Mouse (Mus musculus) kidney, adult 2 months (tissue): ENCODE data around the gene Zfp568. TPM values are rescaled to one million over a fixed set of nuclear protein-coding genes. Genes with fewer than 3 reads are reported as not detected.
A peak's percentile ranks its signal among the peaks of the same experiment; 100 is the strongest.

ENCODE experiments used
- DNase-seq: peaks from one replicate; pipeline ENCODE4 v3.0.0; 2021
- H3K27ac ChIP-seq: fragments of 200-500 bp; 2 replicates; pipeline ENCODE4 v1.5.1; 2012; ENCODE audit warnings: low read depth, low read length, control low read depth, inconsistent platforms; ENCODE audit not compliant: insufficient read depth
- H3K27me3 ChIP-seq: fragments of 200-500 bp; replicated peaks from 2 replicates; pipeline ENCODE4 v1.6.1; 2012; ENCODE audit warnings: mild to moderate bottlenecking, moderate library complexity, low read length, inconsistent platforms; ENCODE audit not compliant: control insufficient read depth, insufficient read depth
- H3K36me3 ChIP-seq: fragments of 200-500 bp; 2 replicates; pipeline ENCODE4 v1.6.1; 2012; ENCODE audit warnings: mild to moderate bottlenecking, moderate library complexity, low read length, inconsistent platforms; ENCODE audit not compliant: control insufficient read depth, insufficient read depth
- H3K4me1 ChIP-seq: fragments of 200-500 bp; 2 replicates; pipeline ENCODE4 v1.6.1; 2011; ENCODE audit warnings: low read length; ENCODE audit not compliant: control insufficient read depth, insufficient read depth
- H3K4me3 ChIP-seq: fragments of 200-500 bp; 2 replicates; pipeline ENCODE4 v1.5.1; 2011; ENCODE audit warnings: mild to moderate bottlenecking, low read depth, low read length, control low read depth; ENCODE audit not compliant: insufficient read depth
- CTCF ChIP-seq: fragments of 200-500 bp; conservative IDR thresholded peaks from 2 replicates; pipeline ENCODE4 v1.5.1; 2011; ENCODE audit warnings: low read depth, mild to moderate bottlenecking, control low read depth, low read length, moderate library complexity, mixed read lengths; ENCODE audit not compliant: insufficient read depth, insufficient read length
- POLR2A ChIP-seq: fragments of 200-500 bp; IDR thresholded peaks from one replicate; pipeline ENCODE4 v1.6.1; 2011; ENCODE audit warnings: low read depth, low read length, control low read depth
- WGBS: fragments of 180-500 bp; shearing (Covaris S2); methylation state at CpG from one replicate; pipeline ENCODE4 v1.1.7; 2018; 5-methylcytosine and 5-hydroxymethylcytosine counted together
- polyA plus RNA-seq: library from polyadenylated mRNA; depleted of rRNA; stranded (reverse); fragments of >200 nt; gene quantifications from 2 replicates; pipeline ENCODE4 v1.2.3, GENCODE M21; 2012

The Zfp568 gene
- polyA plus RNA-seq, 1 experiment: 4.5 TPM

DNA sequence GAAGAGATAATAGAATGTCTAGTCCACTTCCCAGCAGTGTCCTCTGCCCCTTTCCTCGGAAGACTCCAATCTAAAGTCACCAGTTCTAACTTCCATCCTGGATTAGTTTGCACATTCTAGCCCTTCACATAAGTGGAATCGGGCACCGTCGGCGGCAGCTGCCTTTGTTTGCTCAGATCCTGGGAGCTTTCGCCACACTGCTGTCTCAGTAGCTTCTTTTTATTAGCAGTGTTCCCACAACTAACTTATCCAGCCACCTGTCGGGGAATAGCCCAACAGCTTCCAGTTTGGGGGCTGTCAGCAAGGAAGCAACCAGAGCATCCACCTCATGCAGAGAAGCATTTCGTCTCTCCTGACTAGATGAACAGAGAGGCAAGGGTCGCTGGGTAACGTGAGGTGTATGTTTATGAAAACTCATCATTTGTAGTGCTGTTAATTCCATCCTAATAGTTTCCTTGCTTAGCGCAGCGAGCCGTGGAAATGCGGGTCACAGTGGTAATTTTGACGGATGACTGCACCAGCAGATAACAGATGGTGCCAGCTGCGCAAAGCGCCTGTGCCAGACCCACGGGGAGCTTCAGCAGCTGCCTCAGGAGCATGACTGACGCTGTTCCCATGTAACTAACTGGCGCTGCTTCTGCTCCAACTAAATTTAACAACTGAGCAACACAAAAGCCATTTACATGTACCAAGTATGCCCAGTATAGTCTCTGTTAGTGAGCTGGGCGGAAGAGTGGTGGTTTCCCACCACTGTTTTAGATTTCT is 25.7 kb downstream of the Zfp568 start:
- TF ChIP-seq CTCF (no peak), POLR2A (no peak)
- H3K36me3 ChIP-seq: peaks cover 3% of the 10 kb centered on the region; the same call in 1 of the 2 replicates
- DNase-seq: peak; percentile 60
- peaks cover 11% of the 10 kb centered on the region for H3K4me1 ChIP-seq
- no peaks in the 10 kb centered on the region for H3K27me3 ChIP-seq
- no peak overlapping the region for H3K27ac ChIP-seq
- H3K4me3 ChIP-seq: no peak overlapping the region
- 46% methylated on average over 21 of the region's 21 CpGs for WGBS

DNA sequence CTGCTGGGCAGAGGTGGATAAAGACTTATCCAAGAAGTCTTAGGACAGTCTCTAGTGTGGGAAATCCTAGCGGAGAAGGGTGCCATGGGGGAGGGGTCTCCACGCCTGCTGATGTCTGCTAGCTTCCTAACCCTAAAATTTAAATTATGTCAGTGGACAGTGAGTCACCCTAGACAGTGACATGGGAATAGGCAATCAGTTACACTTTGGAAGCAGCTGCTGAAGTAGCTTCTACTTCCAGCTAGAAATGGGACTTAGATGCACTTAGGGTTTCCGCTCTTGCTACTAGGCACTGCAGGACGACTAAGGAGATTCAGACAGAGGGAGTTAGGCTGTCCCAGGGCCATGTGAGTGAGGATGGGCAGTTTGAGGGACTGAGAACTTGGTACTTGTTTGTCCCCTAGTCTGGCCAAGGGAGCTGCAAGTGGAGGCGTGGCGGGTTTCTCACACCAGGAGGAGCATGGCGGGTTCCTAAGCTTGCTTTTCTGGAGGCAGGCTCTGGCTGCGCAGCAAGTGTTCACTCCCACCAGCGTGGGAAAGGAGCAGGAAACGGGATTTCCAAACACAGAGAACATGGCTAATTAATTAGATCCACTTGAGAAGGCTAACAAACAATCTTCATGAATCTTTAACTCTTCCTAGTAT is 26.9 kb downstream of the Zfp568 start:
- H3K27me3 ChIP-seq: no peaks in the 10 kb centered on the region
- TF ChIP-seq CTCF (no peak), POLR2A (no peak)
- WGBS: 83% methylated on average over 10 of the region's 10 CpGs
- no peak overlapping the region for H3K4me3 ChIP-seq
- no peaks in the 10 kb centered on the region; the same call in 1 of the 2 replicates for H3K36me3 ChIP-seq
- peaks cover 11% of the 10 kb centered on the region for H3K4me1 ChIP-seq
- DNase-seq: no peak
- H3K27ac ChIP-seq: no peak overlapping the region

DNA sequence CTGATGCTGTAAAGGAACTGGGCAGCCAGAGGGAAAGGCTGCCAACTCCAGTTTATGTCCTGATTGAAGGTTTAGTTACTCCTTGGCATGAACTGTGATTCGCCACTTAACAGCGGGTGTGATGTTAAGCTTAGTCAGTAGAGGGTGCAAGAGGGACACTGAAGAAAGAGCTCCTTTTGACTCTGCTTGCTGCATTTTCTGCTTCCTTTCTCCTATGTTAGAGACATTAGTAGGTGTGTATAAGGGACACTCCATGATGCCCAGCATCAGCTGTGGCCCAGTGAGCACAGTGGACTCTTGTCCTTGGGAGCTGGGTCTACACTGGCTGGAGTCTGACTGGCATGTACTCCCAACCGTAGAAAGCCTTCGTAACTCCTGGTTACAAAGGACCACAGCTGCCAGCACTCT is 29.2 kb downstream of the Zfp568 start:
- H3K36me3 ChIP-seq: no peaks in the 10 kb centered on the region; the same call in none of the 2 replicates
- WGBS: 67% methylated on average over 4 of the region's 4 CpGs

GRCm38 (mm10) chr7:30017226-30017625 is 33.5 kb downstream of the Zfp568 start:
- H3K27ac ChIP-seq: no peak overlapping the region
- H3K27me3 ChIP-seq: no peaks in the 10 kb centered on the region
- no peaks in the 10 kb centered on the region; the same call in none of the 2 replicates for H3K36me3 ChIP-seq
- no peak for DNase-seq
- no peak overlapping the region for H3K4me3 ChIP-seq
- TF ChIP-seq POLR2A (no peak), CTCF (no peak)
- H3K4me1 ChIP-seq: no peaks in the 10 kb centered on the region
- WGBS: 86% methylated on average over 6 of the region's 6 CpGs

More for the DNA sequence above, 29.2 kb downstream of the Zfp568 start:
- Histone ChIP-seq H3K27ac (no peak overlapping the region), H3K27me3 (no peaks in the 10 kb centered on the region), H3K4me3 (no peak overlapping the region), H3K4me1 (peaks cover 11% of the 10 kb centered on the region)
- DNase-seq: peak; percentile 63
- no peak for TF ChIP-seq POLR2A
- peak; percentile 39 for TF ChIP-seq CTCF

DNA sequence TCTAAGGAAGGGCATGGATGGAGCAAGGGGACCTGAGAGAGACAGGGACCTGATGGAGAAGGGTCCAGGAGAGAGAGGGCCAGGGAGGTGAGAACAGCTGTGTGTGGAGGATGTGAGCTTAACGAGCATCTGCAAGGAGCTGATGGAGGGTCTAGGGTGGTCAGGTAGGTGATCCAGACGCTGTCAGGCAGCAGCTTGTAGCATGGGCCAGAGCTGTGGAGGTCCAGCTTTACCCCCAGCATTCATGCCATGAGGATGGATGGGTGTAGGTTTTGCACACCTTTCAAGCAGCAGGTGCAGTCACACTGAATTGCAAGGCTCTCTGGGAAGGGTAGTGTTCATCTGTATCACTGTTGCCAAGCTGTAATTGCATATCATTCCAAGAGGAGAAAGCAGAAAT is 35.8 kb downstream of the Zfp568 start:
- Histone ChIP-seq H3K4me1 (no peaks in the 10 kb centered on the region), H3K4me3 (no peak overlapping the region), H3K27ac (no peak overlapping the region), H3K27me3 (no peaks in the 10 kb centered on the region), H3K36me3 (no peaks in the 10 kb centered on the region; the same call in 1 of the 2 replicates)
- TF ChIP-seq CTCF (no peak), POLR2A (no peak)
- DNase-seq: no peak
- 94% methylated on average over 2 of the region's 2 CpGs for WGBS

DNA sequence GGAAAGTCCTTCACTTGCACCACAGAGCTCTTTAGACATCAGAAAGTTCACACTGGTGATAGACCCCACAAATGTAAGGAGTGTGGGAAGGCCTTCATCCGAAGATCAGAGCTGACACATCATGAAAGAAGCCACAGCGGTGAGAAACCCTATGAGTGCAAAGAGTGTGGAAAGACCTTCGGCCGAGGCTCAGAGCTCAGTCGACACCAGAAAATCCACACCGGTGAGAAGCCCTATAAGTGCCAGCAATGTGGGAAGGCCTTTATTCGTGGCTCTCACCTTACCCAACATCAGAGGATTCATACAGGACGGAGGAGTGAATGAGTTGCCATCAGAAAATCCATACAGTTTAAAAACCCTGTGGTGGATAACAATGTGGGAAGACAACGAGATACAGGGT is 39.6 kb downstream of the Zfp568 start:
- Histone ChIP-seq H3K27me3 (no peaks in the 10 kb centered on the region), H3K4me1 (no peaks in the 10 kb centered on the region), H3K4me3 (no peak overlapping the region), H3K27ac (no peak overlapping the region), H3K36me3 (no peaks in the 10 kb centered on the region)
- TF ChIP-seq CTCF (no peak), POLR2A (no peak)
- 96% methylated on average over 9 of the region's 9 CpGs for WGBS
- DNase-seq: no peak

- TF ChIP-seq CTCF: no peak
- no peak for TF ChIP-seq POLR2A
- Histone ChIP-seq H3K36me3 (no peaks in the 10 kb centered on the region), H3K27ac (no peak overlapping the region), H3K27me3 (no peaks in the 10 kb centered on the region), H3K4me3 (no peak overlapping the region), H3K4me1 (no peaks in the 10 kb centered on the region)
- 79% methylated on average over 8 of the region's 8 CpGs for WGBS
- no peak for DNase-seq
These were observed 40.0 kb downstream of the Zfp568 start for GRCm38 (mm10) chr7:30023800-30024199.
